Mouse (Mus musculus) cerebellum, adult 8-10 months (tissue): ENCODE measurements around the gene Tmem205.

Source experiments
- DNase-seq: peaks from one replicate; pipeline ENCODE4 v3.0.0; 2022

Gene Tmem205

DNA sequence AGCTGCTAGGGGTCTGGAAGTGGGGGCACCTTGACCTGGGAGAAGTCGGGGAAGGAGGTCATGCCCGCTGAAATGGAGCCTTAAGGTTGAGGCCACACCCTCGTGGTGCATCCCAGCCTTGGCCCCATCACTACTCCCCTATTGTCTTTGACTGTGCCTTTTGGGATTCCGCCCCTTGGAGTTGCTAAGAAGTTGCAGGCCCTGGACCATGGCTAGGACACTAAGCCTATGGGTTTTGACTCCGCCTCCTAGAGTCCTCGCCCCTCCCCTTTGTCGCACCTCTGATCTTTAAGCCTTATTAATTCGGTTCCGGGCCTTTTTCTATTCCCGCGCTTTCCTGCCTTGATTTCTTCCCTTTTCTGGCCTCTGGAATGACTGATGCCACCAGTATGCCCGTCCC, 16.3 kb upstream of the Tmem205 start:
- DNase-seq, result no peak

DNA sequence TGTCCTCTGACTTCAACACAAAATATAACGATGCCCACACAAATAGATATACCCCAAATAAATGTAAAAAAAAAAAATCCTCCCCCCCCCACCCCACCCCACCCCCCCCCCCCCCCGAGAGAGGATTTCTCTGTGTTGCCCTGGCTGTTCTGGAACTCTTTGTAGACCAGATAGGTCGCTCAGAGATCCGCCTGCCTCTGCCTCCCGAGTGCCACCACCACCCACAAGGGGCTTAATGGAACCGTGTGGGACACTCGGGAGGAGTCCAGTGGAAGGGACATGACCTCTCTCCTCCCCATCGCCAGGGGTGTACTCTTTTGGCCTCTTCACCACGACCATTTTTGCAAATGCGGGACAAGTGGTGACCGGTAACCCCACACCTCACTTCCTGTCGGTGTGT, 15.7 kb upstream of the Tmem205 start:
- DNase-seq, result no peak

DNA sequence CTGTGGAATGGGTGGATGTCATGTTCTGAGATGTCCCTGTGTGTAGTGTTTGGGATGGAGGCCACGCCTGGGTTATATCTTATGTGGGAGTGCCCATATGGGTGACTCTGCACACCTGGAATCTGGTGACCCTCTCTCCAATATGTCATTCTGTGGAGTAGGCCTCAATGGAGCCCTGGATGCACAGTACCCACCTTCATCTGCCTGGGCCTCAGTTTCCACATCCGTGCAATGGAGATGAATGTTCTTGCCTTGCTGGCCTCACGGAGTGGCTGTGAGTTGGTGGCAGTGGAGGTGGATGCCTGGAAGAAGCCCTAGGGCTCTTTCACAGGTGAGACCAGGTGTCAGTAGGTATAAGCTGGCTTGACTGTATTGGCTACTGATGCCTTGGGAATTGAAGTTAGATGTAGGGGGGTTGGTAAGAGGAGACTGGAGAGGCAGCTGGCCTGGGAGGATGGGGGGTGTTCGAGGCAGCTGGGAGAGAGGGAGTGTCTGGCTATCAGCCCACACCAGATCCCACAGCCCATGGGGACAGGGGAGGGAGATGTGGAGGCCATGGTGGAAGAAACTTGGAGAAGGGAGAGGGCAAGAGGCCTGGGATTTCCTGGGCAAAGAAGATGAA, 11.0 kb upstream of the Tmem205 start:
- no peak for DNase-seq

DNA sequence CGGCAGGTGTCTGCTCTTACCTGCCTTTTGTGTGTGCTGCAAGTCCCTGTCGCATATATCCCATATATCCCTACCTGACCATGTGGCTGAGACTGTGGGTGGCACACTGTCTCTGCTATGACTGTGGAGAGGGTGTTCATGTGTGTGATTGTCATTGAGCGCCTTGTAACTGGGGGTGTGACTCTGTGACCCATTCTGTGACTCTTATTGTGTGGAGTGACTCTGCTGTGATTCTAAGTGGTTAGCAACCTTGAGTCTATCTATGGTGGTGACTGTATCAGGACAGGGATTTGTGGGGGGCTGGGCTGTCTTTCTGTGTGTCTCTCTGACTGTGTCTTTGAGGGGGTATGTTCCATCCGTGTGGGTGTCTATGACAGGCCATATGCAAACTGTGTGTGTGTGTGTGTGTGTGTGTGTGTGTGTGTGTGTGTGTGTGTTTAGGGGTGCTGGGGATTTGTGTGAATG, 10.4 kb upstream of the Tmem205 start:
- DNase-seq, result no peak

DNA sequence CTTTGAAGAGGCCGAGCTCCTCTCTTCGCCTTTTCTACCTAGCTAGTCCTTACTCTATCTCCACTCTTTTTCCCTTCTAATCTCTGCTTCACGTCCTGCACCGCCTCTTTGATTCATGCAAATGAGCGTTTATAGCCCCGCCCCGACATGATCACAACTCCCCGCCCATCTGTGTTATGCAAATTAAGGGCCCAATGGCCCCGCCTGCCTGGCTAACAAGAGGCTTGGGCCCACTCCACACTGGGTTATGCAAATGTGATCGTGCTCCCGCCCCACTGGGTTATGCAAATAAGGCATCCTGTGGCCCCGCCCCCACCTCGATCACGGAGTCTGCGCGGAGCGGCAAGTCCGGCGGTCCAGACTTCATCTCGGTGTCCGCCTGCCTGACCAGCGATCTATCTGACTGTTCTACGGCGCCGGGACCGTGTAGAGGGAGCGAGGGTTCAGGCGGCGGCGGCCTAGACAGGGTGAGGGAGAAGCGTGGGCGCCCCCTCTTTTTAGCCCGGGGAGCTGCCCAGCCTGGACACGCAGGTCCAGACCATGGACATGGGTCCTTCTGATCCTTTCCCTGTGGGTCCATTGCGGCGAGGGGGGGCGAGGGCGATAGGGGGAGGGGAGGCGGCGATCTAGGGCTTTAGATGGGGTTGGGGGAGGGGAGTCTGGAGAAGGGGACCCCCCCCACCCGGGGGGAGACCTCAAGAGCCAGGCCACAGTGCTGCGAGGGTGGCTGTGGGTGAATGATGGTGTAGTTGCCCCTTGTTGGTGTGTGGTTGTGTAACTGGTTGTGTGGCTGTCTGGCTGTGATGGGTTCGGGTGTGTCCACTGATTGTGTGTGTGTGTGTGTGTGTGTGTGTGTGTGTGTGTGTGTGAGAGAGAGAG, 9.6 kb upstream of the Tmem205 start, which contains the start of gene Plppr2:
Gene Plppr2, plus strand, starts transcription at position 342 of the 879 bp plus-strand sequence.
- DNase-seq, result peak; percentile 99

DNA sequence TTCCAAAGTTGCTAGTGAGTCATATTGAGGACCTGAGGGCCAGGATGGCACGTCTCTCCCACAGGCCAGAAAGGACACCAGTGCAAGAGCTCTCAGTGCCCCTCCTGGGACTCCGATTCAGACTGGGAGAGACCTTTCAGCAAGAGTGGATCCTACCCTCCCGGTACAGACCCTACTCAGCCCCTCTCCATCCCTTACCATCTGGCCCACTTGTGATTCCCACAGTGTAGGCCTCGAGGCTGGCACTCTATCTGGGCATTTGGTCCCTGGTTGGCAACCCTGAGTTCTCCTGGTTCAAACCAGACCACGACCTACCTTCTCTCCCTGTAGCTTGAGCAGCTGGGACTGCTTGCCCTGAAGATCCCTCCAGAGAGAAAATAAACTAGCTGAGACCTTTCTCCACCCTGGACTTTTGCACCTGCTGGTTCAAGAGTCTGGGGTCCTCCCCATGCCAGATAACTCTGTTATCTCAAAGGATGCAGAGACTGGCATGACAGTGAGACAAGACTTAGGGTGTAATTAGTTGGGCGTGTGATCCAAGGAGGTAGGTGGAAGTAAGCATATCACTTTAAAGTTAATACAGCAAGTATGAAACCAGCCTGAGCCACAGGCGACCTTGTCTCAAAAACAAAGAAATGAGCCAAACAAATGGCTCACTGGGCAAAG, 8.2 kb upstream of the Tmem205 start:
- DNase-seq, result no peak

DNA sequence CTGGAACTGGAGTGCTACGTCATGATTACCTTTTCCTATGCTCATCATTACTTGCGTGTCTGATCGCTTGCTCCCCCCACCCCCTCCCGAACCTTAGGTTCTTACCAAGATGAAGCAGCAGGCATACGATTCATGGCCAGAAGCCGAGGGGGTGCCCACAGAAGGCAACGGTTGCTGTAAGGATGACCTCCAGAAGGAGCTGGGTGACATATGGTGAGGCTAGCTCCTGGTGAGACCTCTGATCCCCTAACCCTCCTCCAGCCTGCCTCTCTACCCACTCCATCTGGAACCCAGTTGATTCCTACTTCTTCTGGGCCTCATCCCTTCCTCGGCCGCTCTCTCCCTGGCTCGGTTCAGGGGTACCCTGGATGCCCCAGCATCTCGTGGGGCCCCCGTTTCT, 6.7 kb upstream of the Tmem205 start:
- DNase-seq, result no peak

DNA sequence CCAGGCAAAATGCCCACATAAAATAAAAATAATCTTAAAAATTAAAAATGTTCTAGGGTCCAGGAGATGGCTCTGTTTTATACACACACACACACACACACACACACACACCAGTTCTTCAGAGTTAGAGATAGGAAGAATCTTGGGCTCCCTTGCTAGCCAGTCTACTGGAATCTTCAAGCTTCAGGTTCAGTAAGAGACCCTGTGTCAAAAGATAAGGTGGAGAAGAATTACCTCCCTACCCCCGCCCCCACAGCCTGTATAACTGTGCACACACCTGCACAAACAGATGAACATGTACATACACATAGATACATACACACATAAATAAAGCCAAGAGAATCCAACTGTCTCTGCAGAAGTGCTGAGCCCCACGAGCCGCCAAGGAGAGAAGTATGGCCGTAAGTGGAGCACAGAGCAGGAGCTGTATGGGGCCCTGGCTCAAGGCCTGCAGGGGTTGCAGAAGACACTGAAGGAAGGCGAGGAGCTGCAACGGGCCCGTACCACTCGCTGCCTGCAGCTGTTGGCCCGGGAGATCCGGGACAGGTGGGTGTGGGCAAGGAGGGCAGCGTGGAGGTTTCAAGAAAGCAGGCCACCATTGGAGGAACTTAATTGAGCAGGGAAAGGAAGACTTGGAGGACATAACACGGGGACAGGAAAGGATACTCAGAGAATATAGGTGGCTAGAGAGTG, 5.2 kb upstream of the Tmem205 start:
- DNase-seq, result no peak

DNA sequence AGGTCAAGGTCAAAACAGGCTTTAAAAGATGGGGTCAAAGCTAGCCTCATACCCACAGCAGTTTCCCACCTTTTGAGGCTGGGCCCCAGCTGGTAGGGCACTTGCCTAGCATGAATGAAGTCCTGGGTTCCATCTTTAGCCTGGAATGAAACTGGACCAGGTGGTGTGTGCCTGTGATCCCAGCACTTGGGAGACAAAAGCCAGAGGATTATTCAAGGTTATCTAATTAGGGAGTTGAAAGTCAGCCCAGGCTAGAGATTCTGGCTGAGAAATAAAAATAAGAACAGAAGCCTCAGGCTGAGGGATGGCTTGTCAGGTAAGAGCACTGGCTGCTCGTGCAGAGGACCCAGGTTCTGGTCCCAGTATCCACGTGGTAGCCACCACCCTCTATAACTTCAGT, 4.7 kb upstream of the Tmem205 start:
- DNase-seq, result no peak

DNA sequence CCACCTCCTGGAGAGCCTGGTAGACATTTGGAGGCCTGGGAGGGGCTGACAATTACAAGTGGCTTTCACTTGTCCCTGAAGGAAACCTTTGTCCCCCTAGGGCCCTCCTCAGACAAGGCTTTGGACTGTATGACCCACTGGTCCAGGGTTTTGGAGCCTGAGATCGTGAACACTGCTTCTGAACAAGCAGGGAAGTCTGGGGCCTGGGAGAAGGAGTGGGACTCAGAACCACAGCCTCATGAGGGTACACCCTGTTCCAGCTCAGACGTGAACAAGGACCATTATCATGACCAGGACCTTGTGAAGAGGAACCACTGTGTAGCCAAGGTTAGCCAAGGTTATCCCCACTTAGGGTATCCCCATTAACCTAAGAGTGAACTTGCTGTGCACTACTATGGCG, 1.9 kb upstream of the Tmem205 start:
- DNase-seq, result no peak

DNA sequence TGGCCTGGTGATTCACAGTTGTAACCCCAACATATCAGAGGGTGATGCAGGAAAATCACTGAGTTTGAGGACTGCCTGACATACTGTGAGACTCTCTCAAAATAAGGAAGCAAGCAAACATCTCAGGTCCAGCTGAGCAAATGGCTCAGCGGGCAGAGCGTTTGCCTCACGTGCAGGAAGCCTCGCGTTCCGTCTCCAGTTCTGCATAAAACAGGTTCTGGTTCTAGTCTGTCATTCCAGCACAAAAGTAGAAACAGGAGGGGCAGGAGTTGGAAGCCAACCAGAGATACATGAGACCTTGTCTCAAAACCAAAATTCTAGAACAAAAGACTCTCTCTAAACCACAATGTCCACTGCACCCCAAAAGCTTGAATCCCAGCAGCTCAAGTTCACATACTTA, 572 bp downstream of the Tmem205 start:
- DNase-seq, result no peak

DNA sequence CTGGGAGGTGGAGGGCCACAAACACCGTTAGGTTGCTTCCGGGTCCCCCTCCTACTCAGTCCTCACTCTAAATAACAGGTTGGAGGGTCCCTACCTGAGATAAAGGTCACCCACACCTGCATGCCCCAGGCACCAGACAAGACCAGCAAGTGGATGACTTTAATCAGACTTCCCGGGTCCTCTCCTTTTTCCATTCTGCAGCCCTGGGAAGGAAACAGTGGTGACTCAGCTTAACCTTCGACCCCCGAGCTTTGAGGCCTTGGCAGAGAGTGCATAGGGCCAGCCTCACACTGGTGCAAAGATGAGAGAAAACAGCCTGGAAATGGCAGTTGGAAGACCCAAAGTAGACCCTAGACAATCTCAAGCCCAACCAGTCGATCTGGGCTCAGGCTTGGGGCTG, 1.2 kb downstream of the Tmem205 start:
- DNase-seq, result no peak

DNA sequence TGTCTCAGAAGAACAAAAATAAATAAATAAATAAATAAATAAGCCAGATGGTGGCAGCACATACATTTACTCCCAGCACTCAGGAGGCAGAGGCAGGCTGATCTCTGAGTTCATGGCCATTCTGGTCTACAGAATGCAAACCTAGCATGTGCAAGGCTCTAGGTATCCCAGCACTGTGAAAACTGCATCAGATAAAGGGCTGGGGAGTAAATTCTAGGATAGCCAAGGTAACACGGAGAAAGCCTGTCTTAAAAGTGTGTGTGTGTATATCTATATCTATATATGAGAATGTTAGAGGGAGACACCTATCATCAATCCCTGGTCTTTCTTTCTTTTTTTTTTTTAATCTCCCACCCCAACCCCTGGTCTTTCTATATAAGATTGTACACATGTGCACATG, 1.9 kb downstream of the Tmem205 start:
- no peak for DNase-seq

DNA sequence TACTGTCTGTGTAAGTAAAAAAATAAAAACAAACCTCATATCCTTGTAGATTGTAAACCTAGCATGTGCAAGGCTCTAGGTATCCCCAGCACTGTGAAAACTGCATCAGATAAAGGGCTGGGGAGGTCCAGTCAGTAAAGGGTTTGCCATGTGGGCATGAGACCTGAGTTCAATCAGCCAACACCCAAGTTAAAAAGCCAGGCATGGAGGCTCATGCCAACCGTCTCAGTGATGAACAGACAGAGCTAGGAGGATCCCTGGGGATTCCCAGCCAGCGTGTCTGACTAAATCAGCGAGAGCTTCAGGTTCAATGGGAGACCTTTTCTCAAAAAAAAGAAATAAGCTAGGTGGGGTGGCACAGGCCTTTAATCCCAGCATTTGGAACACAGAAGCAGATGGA, 2.3 kb downstream of the Tmem205 start:
- DNase-seq, result no peak

DNA sequence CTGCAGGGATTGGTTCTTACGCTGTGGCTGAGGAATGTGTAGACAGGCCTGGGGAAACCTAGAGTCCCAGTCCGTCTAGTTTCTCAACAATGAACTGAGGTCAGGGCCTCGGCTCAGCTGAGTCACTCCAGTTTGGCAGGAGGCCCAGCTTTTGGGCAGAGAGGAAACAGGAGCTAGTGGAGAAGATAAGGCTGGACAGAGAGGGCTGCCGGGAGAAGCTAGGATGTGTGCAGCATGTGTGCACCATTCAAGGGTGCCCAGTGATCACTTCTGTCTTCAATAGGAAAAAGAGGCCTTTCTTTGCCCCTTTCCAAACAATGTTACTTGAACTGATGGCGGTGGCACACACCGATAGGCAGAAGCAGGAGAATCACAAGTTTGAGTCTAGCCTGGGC, 3.3 kb downstream of the Tmem205 start:
- peak; percentile 55 for DNase-seq

DNA sequence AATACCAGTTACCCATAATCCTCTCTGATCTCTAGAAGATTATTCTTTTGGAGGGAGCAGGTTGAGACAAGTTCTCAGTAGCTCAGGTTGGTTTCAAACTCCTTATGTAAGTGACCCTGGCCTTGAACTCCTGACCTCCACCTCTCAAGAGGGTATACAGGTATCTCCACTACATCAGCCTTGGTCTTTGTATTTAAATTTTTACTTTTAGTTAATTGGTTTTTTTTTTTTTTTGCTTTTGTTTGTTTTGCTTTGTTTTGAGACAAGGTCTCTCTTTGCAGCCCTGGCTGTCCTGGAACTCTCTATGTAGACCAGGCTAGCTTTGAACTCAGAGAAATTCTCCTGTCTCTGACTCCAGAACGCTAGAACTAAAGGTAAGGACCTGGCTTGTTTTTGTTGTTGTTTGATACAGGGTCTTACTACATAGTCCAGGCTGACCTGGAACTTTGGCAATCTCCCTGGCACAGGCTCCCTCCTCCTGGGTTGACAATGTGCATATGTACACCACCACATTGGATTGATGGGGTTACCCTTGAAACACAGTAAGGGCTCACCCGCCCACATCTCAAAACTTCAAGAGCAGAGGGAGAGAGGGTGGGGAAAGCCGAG, 3.8 kb downstream of the Tmem205 start:
- no peak for DNase-seq

DNA sequence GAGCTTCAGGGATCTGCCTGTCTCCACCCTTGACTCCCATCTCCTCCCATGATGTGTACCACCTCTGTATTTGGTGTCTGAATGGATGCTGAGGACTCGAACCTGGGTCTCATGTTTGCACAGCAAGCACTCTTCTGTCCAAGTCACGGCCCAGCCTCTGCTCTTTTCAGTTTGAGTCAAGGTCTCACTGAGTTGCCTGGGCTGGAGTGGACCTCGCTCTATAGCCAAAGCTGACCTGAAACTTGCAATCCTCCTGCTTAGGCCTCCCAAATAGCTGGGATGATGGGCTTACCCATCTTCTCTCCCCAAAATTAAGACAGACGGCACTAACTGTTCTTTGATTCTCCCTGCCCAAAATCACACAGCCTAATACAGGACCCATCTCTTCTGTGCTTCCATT, 4.3 kb downstream of the Tmem205 start:
- DNase-seq, result no peak

DNA sequence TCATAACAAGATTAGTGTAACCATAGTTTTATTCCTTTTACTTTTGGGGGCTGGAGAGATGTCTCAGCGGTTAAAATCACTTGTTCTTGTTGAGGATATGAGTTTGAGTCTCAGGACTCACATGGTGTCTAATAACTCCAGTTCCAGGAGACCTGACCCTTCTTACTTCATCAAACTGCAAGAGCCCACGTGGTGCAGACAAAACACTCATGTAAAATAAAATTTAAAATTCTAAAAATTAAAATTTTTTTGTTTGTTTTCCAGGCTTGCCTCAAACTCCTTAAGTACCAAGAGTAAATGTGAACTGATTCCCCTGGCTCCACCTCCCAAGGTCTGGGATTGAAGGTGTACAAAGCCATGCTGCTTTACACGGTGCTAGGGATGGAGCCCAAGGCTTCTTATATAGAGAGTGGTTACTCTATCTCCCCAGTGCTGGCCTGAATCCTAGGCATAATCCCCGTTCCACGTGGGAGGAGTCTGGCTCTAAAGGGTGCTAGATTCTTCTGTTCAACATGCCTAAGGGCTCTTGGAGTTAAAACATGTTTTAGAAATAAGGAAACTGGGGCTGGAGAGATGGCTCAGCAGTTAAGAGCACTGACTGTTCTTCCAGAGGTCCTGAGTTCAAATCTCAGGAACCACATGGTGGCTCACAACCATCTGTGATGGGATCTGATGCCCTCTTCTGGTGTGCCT, 8.5 kb downstream of the Tmem205 start:
- DNase-seq, result no peak

DNA sequence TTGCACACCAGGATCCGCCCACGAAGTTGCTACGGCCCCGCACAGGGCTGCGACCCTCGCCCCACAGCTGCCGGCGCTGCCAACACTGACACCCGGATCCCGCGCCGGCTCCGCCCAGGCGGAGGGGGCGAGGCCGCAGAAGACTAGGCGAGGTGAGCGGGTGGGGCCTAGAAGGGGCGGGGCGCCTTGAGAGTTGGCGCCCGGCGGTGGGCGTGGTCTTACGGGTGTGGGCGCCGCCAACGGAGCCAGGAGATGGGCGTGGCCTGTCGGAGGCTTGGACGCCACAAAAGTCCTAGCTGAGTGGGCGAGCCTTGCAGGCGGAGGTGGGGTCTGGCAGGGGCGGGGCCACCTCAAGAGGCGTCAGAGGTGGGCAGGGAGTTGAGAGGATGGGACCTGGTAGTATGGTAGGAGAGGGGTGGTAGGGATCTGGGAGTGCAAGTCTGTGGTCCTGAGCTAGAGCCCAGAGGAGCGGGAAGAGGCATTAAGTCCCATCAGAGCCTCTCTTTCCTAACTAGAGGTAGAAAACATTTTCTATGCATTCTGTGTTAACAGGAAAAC, 9.2 kb downstream of the Tmem205 start, which contains the start of gene Rab3d:
Gene Rab3d, minus strand, starts transcription at position 158 of the 558 bp plus-strand sequence.
- peak; percentile 86 for DNase-seq

DNA sequence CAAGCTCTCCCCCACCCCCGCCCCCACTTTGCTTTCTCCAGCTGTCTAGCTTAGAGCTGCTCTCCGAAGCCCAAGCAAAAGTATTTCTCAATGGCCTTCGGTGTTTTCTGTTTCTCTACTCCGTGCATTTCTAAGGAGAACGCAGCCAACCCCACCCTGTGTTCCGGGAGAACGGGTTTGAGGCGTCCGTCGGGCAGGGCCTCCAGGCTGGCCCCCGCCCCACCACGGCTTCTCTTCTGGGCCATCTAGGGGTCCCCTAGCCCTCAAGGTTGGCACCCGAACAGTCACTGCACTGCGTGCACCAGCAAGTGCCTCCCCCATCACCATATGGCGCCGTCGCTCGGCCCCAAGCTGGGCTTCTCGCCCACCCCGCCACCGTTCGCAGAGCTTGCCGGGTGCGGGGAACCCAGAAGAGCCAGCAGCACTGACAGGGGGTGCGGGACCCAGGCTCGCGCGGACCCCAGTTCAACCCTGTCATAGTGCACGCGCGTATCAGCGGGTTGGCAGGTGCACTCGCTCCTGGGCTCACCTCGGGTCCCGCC, 9.8 kb downstream of the Tmem205 start:
- DNase-seq, result no peak

DNA sequence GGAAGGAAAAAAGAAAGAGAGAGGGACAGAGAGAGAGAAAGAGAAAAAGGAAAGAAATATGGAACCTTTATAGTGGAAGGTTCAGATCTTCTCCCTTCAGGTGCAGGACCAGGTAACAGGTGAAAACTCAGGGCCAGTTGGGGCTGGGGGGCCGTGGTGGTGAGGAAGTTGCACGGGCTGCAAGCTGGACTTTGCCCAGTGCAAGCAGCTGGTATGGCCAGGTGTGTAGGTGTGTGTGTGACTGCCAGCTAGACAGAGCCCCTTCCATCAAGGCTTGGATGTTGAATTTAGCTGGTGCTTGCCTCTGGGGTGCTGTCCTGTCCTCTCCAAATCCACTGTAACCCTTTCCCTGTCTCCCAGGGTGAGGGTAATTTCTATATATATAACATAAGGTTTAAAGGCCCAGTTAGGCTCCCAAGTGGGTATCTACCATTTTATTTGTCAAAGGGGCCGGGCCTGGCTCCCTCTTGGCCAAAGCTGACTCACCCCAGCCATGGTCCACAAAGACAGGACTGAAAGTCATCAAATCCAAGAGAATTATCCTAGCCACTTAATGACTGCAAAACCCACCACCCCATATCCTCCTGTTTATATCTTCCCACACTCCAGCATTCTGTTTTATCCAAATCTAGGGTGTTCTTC, 10.4 kb downstream of the Tmem205 start:
- DNase-seq, result no peak
